Mouse (Mus musculus) hindbrain, embryonic 15.5 days (tissue): ENCODE results near the gene Taf11. TPM values are rescaled to one million over a fixed set of nuclear protein-coding genes. Genes with fewer than 3 reads are reported as not detected.

Experiments
- ATAC-seq: fragments of 200-750 bp; cut with Nextera tagmentation; 2 replicates; pipeline ENCODE4 v1.8.0; 2017; ENCODE audit warnings: low read depth, moderate number of reproducible peaks, moderate TSS enrichment; ENCODE audit not compliant: low FRiP score
- H3K27ac ChIP-seq: fragments of 300-500 bp; sonication (generic); replicated peaks from 2 replicates; pipeline ENCODE4 v1.5.1; 2015; ENCODE audit warnings: mild to moderate bottlenecking, inconsistent platforms
- H3K27me3 ChIP-seq: fragments of 300-500 bp; sonication (generic); 2 replicates; pipeline ENCODE4 v1.6.1; 2015; ENCODE audit warnings: control low read depth, inconsistent platforms
- H3K36me3 ChIP-seq: fragments of 300-500 bp; sonication (generic); 2 replicates; pipeline ENCODE4 v1.6.1; 2015; ENCODE audit warnings: control low read depth, inconsistent platforms
- H3K4me1 ChIP-seq: fragments of 300-500 bp; sonication (generic); replicated peaks from 2 replicates; pipeline ENCODE4 v1.6.1; 2015; ENCODE audit warnings: control low read depth, inconsistent platforms
- H3K4me2 ChIP-seq: fragments of 300-500 bp; sonication (generic); 2 replicates; pipeline ENCODE4 v1.6.1; 2015; ENCODE audit warnings: moderate library complexity, mild to moderate bottlenecking, inconsistent platforms
- H3K4me3 ChIP-seq: fragments of 300-500 bp; sonication (generic); 2 replicates; pipeline ENCODE4 v1.5.1; 2015; ENCODE audit warnings: mild to moderate bottlenecking, inconsistent platforms
- H3K9ac ChIP-seq: fragments of 300-500 bp; sonication (generic); 2 replicates; pipeline ENCODE4 v1.6.1; 2015; ENCODE audit warnings: inconsistent platforms
- H3K9me3 ChIP-seq: fragments of 300-500 bp; sonication (generic); 2 replicates; pipeline ENCODE4 v1.6.1; 2016; ENCODE audit warnings: control low read depth, inconsistent platforms
- WGBS: fragments of 180-500 bp; shearing (Covaris S2); methylation state at CpG from one replicate; pipeline ENCODE4 v1.1.7; 2015; 5-methylcytosine and 5-hydroxymethylcytosine counted together
- polyA plus RNA-seq: library from polyadenylated mRNA; unstranded; fragments of >200 nt; fragmentation: Nextera tagmentation; extraction: Ambion mirVana; gene quantifications from 2 replicates; pipeline ENCODE4 v1.2.1, GENCODE M21; 2015

The Taf11 gene
- polyA plus RNA-seq, 1 experiment from 2014 or later = 59.6 TPM

- WGBS = 95% methylated on average over 4 of the region's 4 CpGs
- H3K4me3 ChIP-seq = no peak overlapping the region
- no peak overlapping the region for H3K9ac ChIP-seq
- H3K27ac ChIP-seq = no peak overlapping the region
- H3K27me3 ChIP-seq = no peaks in the 10 kb centered on the region
- H3K9me3 ChIP-seq = no peaks in the 10 kb centered on the region
- no peak for ATAC-seq
- H3K4me2 ChIP-seq = no peak overlapping the region
- peaks cover 21% of the 10 kb centered on the region for H3K4me1 ChIP-seq
- H3K36me3 ChIP-seq = no peaks in the 10 kb centered on the region
Observed at GRCm38 (mm10) chr17:27914742-27915141, 5.1 kb upstream of the Taf11 start.

- ATAC-seq = no peak
- Histone ChIP-seq H3K27ac (no peak overlapping the region), H3K4me2 (no peak overlapping the region), H3K9me3 (no peaks in the 10 kb centered on the region), H3K4me1 (peaks cover 38% of the 10 kb centered on the region), H3K27me3 (no peaks in the 10 kb centered on the region), H3K9ac (no peak overlapping the region), H3K36me3 (no peaks in the 10 kb centered on the region), H3K4me3 (no peak overlapping the region)
- 92% methylated on average over 7 of the region's 7 CpGs for WGBS
Observed at GRCm38 (mm10) chr17:27911371-27911770, 1.7 kb upstream of the Taf11 start.

GRCm38 (mm10) chr17:27908888-27909621, 589 bp downstream of the Taf11 start, which contains the start of gene Anks1:
TSS of gene Anks1 (plus strand) at chr17:27909306.
- peak; percentile 92 for ATAC-seq
- Histone ChIP-seq H3K4me3 (peak within 1 kb of the TSS; percentile 88), H3K4me1 (peaks cover 46% of the 10 kb centered on the region), H3K27ac (peak within 1 kb of the TSS; percentile 90), H3K27me3 (no peaks in the 10 kb centered on the region), H3K36me3 (peaks cover 4% of the 10 kb centered on the region; the same call in 1 of the 2 replicates), H3K4me2 (peak within 1 kb of the TSS; percentile 94), H3K9ac (peak within 1 kb of the TSS; percentile 80), H3K9me3 (no peaks in the 10 kb centered on the region)
- under 1% methylated on average over 73 of the region's 78 CpGs for whole genome bisulfite sequencing

GRCm38 (mm10) chr17:27908206-27908887, 1.3 kb downstream of the Taf11 start:
- H3K27me3 ChIP-seq = no peaks in the 10 kb centered on the region
- H3K9ac ChIP-seq = peak overlapping the region; percentile 80
- 1% methylated on average over 12 of the region's 12 CpGs for WGBS
- ATAC-seq = no peak; the same call in 1 of the 2 replicates
- no peaks in the 10 kb centered on the region for H3K9me3 ChIP-seq
- peak overlapping the region; percentile 94 for H3K4me2 ChIP-seq
- peaks cover 46% of the 10 kb centered on the region for H3K4me1 ChIP-seq
- H3K4me3 ChIP-seq = peak overlapping the region; percentile 88
- H3K27ac ChIP-seq = peak overlapping the region; percentile 90
- peaks cover 10% of the 10 kb centered on the region; the same call in 1 of the 2 replicates for H3K36me3 ChIP-seq

GRCm38 (mm10) chr17:27907512-27908205, 2.0 kb downstream of the Taf11 start:
- Histone ChIP-seq H3K4me1 (peaks cover 46% of the 10 kb centered on the region), H3K27ac (peak overlapping the region; percentile 90), H3K27me3 (no peaks in the 10 kb centered on the region), H3K9me3 (no peaks in the 10 kb centered on the region), H3K9ac (peak overlapping the region; percentile 80), H3K36me3 (peaks cover 16% of the 10 kb centered on the region), H3K4me2 (peak overlapping the region; percentile 94), H3K4me3 (peak overlapping the region; percentile 88)
- ATAC-seq = peak; percentile 49; the same call in 1 of the 2 replicates
- under 1% methylated on average over 45 of the region's 45 CpGs for WGBS

- ATAC-seq = no peak
Observed at GRCm38 (mm10) chr17:27886499-27887210, 23.0 kb downstream of the Taf11 start.

GRCm38 (mm10) chr17:27883994-27884393, 25.6 kb downstream of the Taf11 start:
- Histone ChIP-seq H3K4me2 (no peak overlapping the region), H3K9me3 (no peaks in the 10 kb centered on the region), H3K27ac (no peak overlapping the region), H3K9ac (no peak overlapping the region), H3K4me1 (no peaks in the 10 kb centered on the region), H3K36me3 (peaks cover 58% of the 10 kb centered on the region), H3K27me3 (no peaks in the 10 kb centered on the region), H3K4me3 (no peak overlapping the region)
- 95% methylated on average over 6 of the region's 6 CpGs for WGBS
- no peak for ATAC-seq

More at GRCm38 (mm10) chr17:27886499-27887210, 23.0 kb downstream of the Taf11 start:
- Histone ChIP-seq H3K9ac (no peak overlapping the region), H3K4me3 (no peak overlapping the region), H3K9me3 (no peaks in the 10 kb centered on the region), H3K4me2 (no peak overlapping the region), H3K27me3 (no peaks in the 10 kb centered on the region), H3K27ac (no peak overlapping the region), H3K4me1 (no peaks in the 10 kb centered on the region), H3K36me3 (peaks cover 55% of the 10 kb centered on the region)
- WGBS = 80% methylated on average over 19 of the region's 19 CpGs

- 91% methylated on average over 8 of the region's 8 CpGs for WGBS
- Histone ChIP-seq H3K36me3 (peaks cover 58% of the 10 kb centered on the region), H3K27me3 (no peaks in the 10 kb centered on the region), H3K27ac (no peak overlapping the region), H3K9me3 (no peaks in the 10 kb centered on the region), H3K9ac (no peak overlapping the region), H3K4me1 (no peaks in the 10 kb centered on the region), H3K4me3 (no peak overlapping the region), H3K4me2 (no peak overlapping the region)
- ATAC-seq = no peak
Observed at GRCm38 (mm10) chr17:27883129-27883528, 26.5 kb downstream of the Taf11 start.

GRCm38 (mm10) chr17:27881518-27881917, 28.1 kb downstream of the Taf11 start:
- no peak overlapping the region for H3K4me3 ChIP-seq
- no peaks in the 10 kb centered on the region for H3K9me3 ChIP-seq
- 66% methylated on average over 11 of the region's 11 CpGs for WGBS
- no peaks in the 10 kb centered on the region for H3K4me1 ChIP-seq
- H3K9ac ChIP-seq = no peak overlapping the region
- no peak overlapping the region for H3K4me2 ChIP-seq
- no peak for ATAC-seq
- H3K36me3 ChIP-seq = peaks cover 47% of the 10 kb centered on the region
- H3K27ac ChIP-seq = no peak overlapping the region
- H3K27me3 ChIP-seq = no peaks in the 10 kb centered on the region

GRCm38 (mm10) chr17:27874510-27874909, 35.1 kb downstream of the Taf11 start:
- no peaks in the 10 kb centered on the region for H3K36me3 ChIP-seq
- no peak overlapping the region for H3K27ac ChIP-seq
- no peaks in the 10 kb centered on the region for H3K9me3 ChIP-seq
- H3K4me3 ChIP-seq = no peak overlapping the region
- no peak overlapping the region for H3K4me2 ChIP-seq
- 73% methylated on average over 5 of the region's 5 CpGs for WGBS
- ATAC-seq = no peak
- H3K27me3 ChIP-seq = no peaks in the 10 kb centered on the region
- H3K9ac ChIP-seq = no peak overlapping the region
- H3K4me1 ChIP-seq = no peaks in the 10 kb centered on the region

GRCm38 (mm10) chr17:27873583-27873982, 36.1 kb downstream of the Taf11 start:
- ATAC-seq = no peak
- WGBS = 77% methylated on average over 3 of the region's 3 CpGs
- no peaks in the 10 kb centered on the region for H3K36me3 ChIP-seq
- H3K27ac ChIP-seq = no peak overlapping the region
- no peak overlapping the region for H3K4me3 ChIP-seq
- H3K9me3 ChIP-seq = no peaks in the 10 kb centered on the region
- no peak overlapping the region for H3K9ac ChIP-seq
- H3K4me1 ChIP-seq = no peaks in the 10 kb centered on the region
- H3K4me2 ChIP-seq = no peak overlapping the region
- H3K27me3 ChIP-seq = no peaks in the 10 kb centered on the region
